Mouse (Mus musculus): ENCODE measurements around the gene Ccsap. TPM values are rescaled to one million over a fixed set of nuclear protein-coding genes. Genes with fewer than 3 reads are reported as not detected.

The Ccsap gene
- polyA plus RNA-seq, 1 experiment from 2014 or later, result 4.6 TPM

- no peak overlapping the region for H3K4me3 ChIP-seq (ENCODE audit: low read depth, low read length)
- H3K27ac ChIP-seq (replicated peaks; ENCODE audit: low read depth, low read length), result no peak overlapping the region
- no peak overlapping the region for H3K4me2 ChIP-seq (ENCODE audit: low read depth, low read length)
- ATAC-seq (ENCODE audit: low read depth) (no peak), DNase-seq (ENCODE audit: low spot score) (no peak)
- WGBS, result 91% methylated on average over 18 of the region's 18 CpGs
- H3K9ac ChIP-seq (ENCODE audit: low read depth, low read length), result no peak overlapping the region
- H3K4me1 ChIP-seq (ENCODE audit: control insufficient read depth, insufficient read depth, low read length), result no peaks in the 10 kb centered on the region
- H3K36me3 ChIP-seq (ENCODE audit: control insufficient read depth, insufficient read depth, low read length), result peaks cover 45% of the 10 kb centered on the region; the same call in 1 of the 2 replicates
- H3K27me3 ChIP-seq (replicated peaks; ENCODE audit: control insufficient read depth, insufficient read depth, low read length), result no peaks in the 10 kb centered on the region
- no peaks in the 10 kb centered on the region for H3K9me3 ChIP-seq (ENCODE audit: control insufficient read depth, low read length)
Measured at GRCm38 (mm10) chr8:123823532-123824123, 36.4 kb downstream of the Ccsap start.

GRCm38 (mm10) chr8:123823111-123823510, 36.9 kb downstream of the Ccsap start:
- Histone ChIP-seq H3K9me3 (ENCODE audit: control insufficient read depth, low read length) (no peaks in the 10 kb centered on the region), H3K27me3 (replicated peaks; ENCODE audit: control insufficient read depth, insufficient read depth, low read length) (no peaks in the 10 kb centered on the region), H3K27ac (replicated peaks; ENCODE audit: low read depth, low read length) (no peak overlapping the region), H3K4me3 (ENCODE audit: low read depth, low read length) (no peak overlapping the region), H3K4me2 (ENCODE audit: low read depth, low read length) (no peak overlapping the region), H3K9ac (ENCODE audit: low read depth, low read length) (no peak overlapping the region), H3K4me1 (ENCODE audit: control insufficient read depth, insufficient read depth, low read length) (no peaks in the 10 kb centered on the region), H3K36me3 (ENCODE audit: control insufficient read depth, insufficient read depth, low read length) (peaks cover 40% of the 10 kb centered on the region; the same call in 1 of the 2 replicates)
- DNase-seq (ENCODE audit: low spot score), result no peak
- ATAC-seq (ENCODE audit: low read depth), result no peak
- WGBS, result 94% methylated on average over 10 of the region's 10 CpGs

DNA sequence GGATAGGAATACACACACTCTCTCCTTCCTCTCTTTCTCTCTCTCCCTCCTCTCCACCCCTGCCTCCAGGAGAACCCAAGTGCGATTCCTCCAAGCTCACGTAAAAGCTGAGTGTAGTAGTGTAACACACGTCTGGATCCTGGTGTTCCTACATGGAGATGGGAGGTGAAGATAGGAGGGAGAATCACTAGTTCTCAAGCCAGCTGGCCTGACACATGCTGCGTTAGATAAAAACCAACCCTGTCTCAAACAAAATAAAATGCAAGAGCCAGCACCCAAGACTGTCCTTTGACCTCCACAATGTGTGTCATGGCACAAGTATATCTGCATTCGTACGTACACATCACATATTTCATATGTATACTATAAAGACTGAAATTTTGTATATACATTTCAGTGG, 39.2 kb downstream of the Ccsap start:
- WGBS, result 94% methylated on average over 6 of the region's 6 CpGs

GRCm38 (mm10) chr8:123819683-123820610, 40.1 kb downstream of the Ccsap start:
- Histone ChIP-seq H3K9ac (ENCODE audit: low read depth, low read length) (no peak overlapping the region), H3K9me3 (ENCODE audit: control insufficient read depth, low read length) (no peaks in the 10 kb centered on the region), H3K36me3 (ENCODE audit: control insufficient read depth, insufficient read depth, low read length) (0 out of 2 replicates have a peak, but pooled peaks cover 15% of the 10 kb centered on the region), H3K27ac (replicated peaks; ENCODE audit: low read depth, low read length) (no peak overlapping the region), H3K4me1 (ENCODE audit: control insufficient read depth, insufficient read depth, low read length) (no peaks in the 10 kb centered on the region), H3K27me3 (replicated peaks; ENCODE audit: control insufficient read depth, insufficient read depth, low read length) (no peaks in the 10 kb centered on the region), H3K4me2 (ENCODE audit: low read depth, low read length) (no peak overlapping the region), H3K4me3 (ENCODE audit: low read depth, low read length) (no peak overlapping the region)
- no peak for DNase-seq (ENCODE audit: low spot score)
- WGBS, result 93% methylated on average over 19 of the region's 19 CpGs
- no peak for ATAC-seq (ENCODE audit: low read depth)

More for the DNA sequence above, 39.2 kb downstream of the Ccsap start:
- H3K4me2 ChIP-seq (ENCODE audit: low read depth, low read length), result no peak overlapping the region
- H3K4me1 ChIP-seq (ENCODE audit: control insufficient read depth, insufficient read depth, low read length), result no peaks in the 10 kb centered on the region
- no peak for DNase-seq (ENCODE audit: low spot score)
- no peak overlapping the region for H3K9ac ChIP-seq (ENCODE audit: low read depth, low read length)
- no peak for ATAC-seq (ENCODE audit: low read depth)
- no peaks in the 10 kb centered on the region for H3K27me3 ChIP-seq (replicated peaks; ENCODE audit: control insufficient read depth, insufficient read depth, low read length)
- H3K9me3 ChIP-seq (ENCODE audit: control insufficient read depth, low read length), result no peaks in the 10 kb centered on the region
- H3K27ac ChIP-seq (replicated peaks; ENCODE audit: low read depth, low read length), result no peak overlapping the region
- H3K36me3 ChIP-seq (ENCODE audit: control insufficient read depth, insufficient read depth, low read length), result peaks cover 21% of the 10 kb centered on the region; the same call in 1 of the 2 replicates
- H3K4me3 ChIP-seq (ENCODE audit: low read depth, low read length), result no peak overlapping the region

DNA sequence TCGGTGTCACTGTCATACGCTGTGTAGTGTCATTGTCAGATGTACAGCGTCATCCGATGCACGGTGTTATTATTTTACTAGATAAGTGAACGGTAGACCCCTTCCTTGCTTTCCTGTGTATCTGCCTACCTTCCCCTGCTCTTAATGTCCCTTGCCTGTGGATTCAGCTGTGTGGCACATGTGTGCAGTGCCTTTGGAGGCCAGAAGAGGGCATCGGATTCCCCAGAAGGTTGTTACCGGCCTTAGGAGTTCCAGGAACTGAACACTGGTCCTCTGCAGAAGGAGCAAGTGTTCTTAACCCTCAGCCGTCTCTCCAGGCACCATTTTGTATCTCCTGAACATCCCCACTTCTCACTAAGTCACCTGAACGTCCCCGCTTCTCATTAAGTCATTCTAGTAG, 42.3 kb downstream of the Ccsap start:
- H3K27me3 ChIP-seq (replicated peaks; ENCODE audit: control insufficient read depth, insufficient read depth, low read length), result no peaks in the 10 kb centered on the region
- ATAC-seq (ENCODE audit: low read depth) (no peak), DNase-seq (ENCODE audit: low spot score) (no peak)
- H3K9ac ChIP-seq (ENCODE audit: low read depth, low read length), result no peak overlapping the region
- no peak overlapping the region for H3K4me3 ChIP-seq (ENCODE audit: low read depth, low read length)
- H3K36me3 ChIP-seq (ENCODE audit: control insufficient read depth, insufficient read depth, low read length), result 0 out of 2 replicates have a peak, but pooled peaks cover 11% of the 10 kb centered on the region
- no peaks in the 10 kb centered on the region for H3K4me1 ChIP-seq (ENCODE audit: control insufficient read depth, insufficient read depth, low read length)
- H3K9me3 ChIP-seq (ENCODE audit: control insufficient read depth, low read length), result no peaks in the 10 kb centered on the region
- WGBS, result 93% methylated on average over 11 of the region's 11 CpGs
- H3K27ac ChIP-seq (replicated peaks; ENCODE audit: low read depth, low read length), result no peak overlapping the region
- no peak overlapping the region for H3K4me2 ChIP-seq (ENCODE audit: low read depth, low read length)

GRCm38 (mm10) chr8:123816939-123817338, 43.1 kb downstream of the Ccsap start:
- no peak for DNase-seq (ENCODE audit: low spot score)
- Histone ChIP-seq H3K4me3 (ENCODE audit: low read depth, low read length) (no peak overlapping the region), H3K9ac (ENCODE audit: low read depth, low read length) (no peak overlapping the region), H3K9me3 (ENCODE audit: control insufficient read depth, low read length) (no peaks in the 10 kb centered on the region), H3K4me2 (ENCODE audit: low read depth, low read length) (no peak overlapping the region), H3K36me3 (ENCODE audit: control insufficient read depth, insufficient read depth, low read length) (0 out of 2 replicates have a peak, but pooled peaks cover 11% of the 10 kb centered on the region), H3K27ac (replicated peaks; ENCODE audit: low read depth, low read length) (no peak overlapping the region), H3K27me3 (replicated peaks; ENCODE audit: control insufficient read depth, insufficient read depth, low read length) (no peaks in the 10 kb centered on the region), H3K4me1 (ENCODE audit: control insufficient read depth, insufficient read depth, low read length) (no peaks in the 10 kb centered on the region)
- 86% methylated on average over 8 of the region's 8 CpGs for WGBS
- ATAC-seq (ENCODE audit: low read depth), result no peak

GRCm38 (mm10) chr8:123815325-123815724, 44.7 kb downstream of the Ccsap start:
- DNase-seq (ENCODE audit: low spot score) (no peak), ATAC-seq (ENCODE audit: low read depth) (no peak)
- 0 out of 2 replicates have a peak, but pooled peaks cover 3% of the 10 kb centered on the region for H3K36me3 ChIP-seq (ENCODE audit: control insufficient read depth, insufficient read depth, low read length)
- H3K4me1 ChIP-seq (ENCODE audit: control insufficient read depth, insufficient read depth, low read length), result no peaks in the 10 kb centered on the region
- 93% methylated on average over 11 of the region's 11 CpGs for WGBS
- H3K9ac ChIP-seq (ENCODE audit: low read depth, low read length), result no peak overlapping the region
- H3K9me3 ChIP-seq (ENCODE audit: control insufficient read depth, low read length), result no peaks in the 10 kb centered on the region
- no peak overlapping the region for H3K27ac ChIP-seq (replicated peaks; ENCODE audit: low read depth, low read length)
- no peaks in the 10 kb centered on the region for H3K27me3 ChIP-seq (replicated peaks; ENCODE audit: control insufficient read depth, insufficient read depth, low read length)
- no peak overlapping the region for H3K4me3 ChIP-seq (ENCODE audit: low read depth, low read length)
- H3K4me2 ChIP-seq (ENCODE audit: low read depth, low read length), result no peak overlapping the region

DNA sequence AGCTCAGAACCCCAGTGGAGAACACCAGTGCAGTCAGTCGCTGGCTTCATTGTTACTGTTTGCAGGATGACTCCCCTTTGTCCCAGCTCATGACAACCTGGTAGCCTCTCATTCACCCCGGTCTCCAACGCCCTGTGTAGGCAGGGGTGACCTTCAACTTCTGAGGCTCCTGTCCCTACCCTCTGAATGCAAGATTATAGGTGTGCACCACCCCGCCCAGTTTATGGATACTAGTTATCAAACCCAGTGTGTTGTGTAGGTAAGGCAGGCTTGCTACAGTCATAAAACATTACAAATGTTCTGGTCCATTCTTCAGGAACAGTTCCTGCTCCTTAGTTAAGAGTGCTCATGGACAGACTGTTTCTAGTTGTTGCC, 46.1 kb downstream of the Ccsap start:
- H3K9me3 ChIP-seq (ENCODE audit: control insufficient read depth, low read length), result no peaks in the 10 kb centered on the region
- 0 out of 2 replicates have a peak, but pooled peaks cover 3% of the 10 kb centered on the region for H3K36me3 ChIP-seq (ENCODE audit: control insufficient read depth, insufficient read depth, low read length)
- H3K4me2 ChIP-seq (ENCODE audit: low read depth, low read length), result no peak overlapping the region
- no peak for ATAC-seq (ENCODE audit: low read depth)
- WGBS, result 93% methylated on average over 4 of the region's 4 CpGs
- H3K4me1 ChIP-seq (ENCODE audit: control insufficient read depth, insufficient read depth, low read length), result no peaks in the 10 kb centered on the region
- DNase-seq (ENCODE audit: low spot score), result no peak
- H3K4me3 ChIP-seq (ENCODE audit: low read depth, low read length), result no peak overlapping the region
- no peak overlapping the region for H3K9ac ChIP-seq (ENCODE audit: low read depth, low read length)
- no peak overlapping the region for H3K27ac ChIP-seq (replicated peaks; ENCODE audit: low read depth, low read length)
- H3K27me3 ChIP-seq (replicated peaks; ENCODE audit: control insufficient read depth, insufficient read depth, low read length), result no peaks in the 10 kb centered on the region
